Mouse (Mus musculus): Measurements from ENCODE around the gene Olfr1255. TPM values are rescaled to one million over a fixed set of nuclear protein-coding genes. Genes with fewer than 3 reads are reported as not detected.

Olfr1255 gene
- not detected for total RNA-seq (2018; cell fraction: chromatin; rRNA removed)
- total RNA-seq (2018; cell fraction: cytosol; rRNA removed) = not detected
- not detected for total RNA-seq (2018; cell fraction: nucleus; rRNA removed)
- polyA plus RNA-seq (2018) = not detected in 3 replicates

- Histone ChIP-seq H3K36me3 (ENCODE audit: inconsistent target) (no peaks in the 10 kb centered on the region), H3K27ac (no peak within 1 kb of the TSS), H3K79me2 (ENCODE audit: inconsistent target) (no peaks in the 10 kb centered on the region), H3K4me3 (ENCODE audit: inconsistent target) (no peak within 1 kb of the TSS)
- 91% methylated on average over 3 of the region's 3 CpGs for WGBS (ENCODE audit: missing documents)
Observed at GRCm38 (mm10) chr2:89811751-89812150, at the start of gene Olfr1255. Gene Olfr1255, plus strand, starts transcription at chr2:89812051.

GRCm38 (mm10) chr2:89793519-89793918, 18.3 kb upstream of the Olfr1255 start, which contains the start of gene Olfr1254:
Gene Olfr1254, minus strand, starts transcription at chr2:89793619.
- Histone ChIP-seq H3K4me3 (ENCODE audit: inconsistent target) (no peak within 1 kb of the TSS), H3K36me3 (ENCODE audit: inconsistent target) (no peaks in the 10 kb centered on the region), H3K79me2 (ENCODE audit: inconsistent target) (no peaks in the 10 kb centered on the region), H3K27ac (no peak within 1 kb of the TSS)

- no peaks in the 10 kb centered on the region for H3K36me3 ChIP-seq (ENCODE audit: inconsistent target)
- H3K4me3 ChIP-seq (ENCODE audit: inconsistent target) = no peak overlapping the region
- H3K27ac ChIP-seq = no peak overlapping the region
- H3K79me2 ChIP-seq (ENCODE audit: inconsistent target) = no peaks in the 10 kb centered on the region
- 86% methylated on average over 3 of the region's 3 CpGs for WGBS (ENCODE audit: missing documents)
Observed at GRCm38 (mm10) chr2:89799583-89799982, 12.3 kb upstream of the Olfr1255 start.

GRCm38 (mm10) chr2:89810751-89811150, 1.1 kb upstream of the Olfr1255 start:
- Histone ChIP-seq H3K4me3 (ENCODE audit: inconsistent target) (no peak overlapping the region), H3K36me3 (ENCODE audit: inconsistent target) (no peaks in the 10 kb centered on the region), H3K79me2 (ENCODE audit: inconsistent target) (no peaks in the 10 kb centered on the region), H3K27ac (no peak overlapping the region)
- WGBS (ENCODE audit: missing documents) = 75% methylated on average over 2 of the region's 2 CpGs

- 93% methylated on average over 1 of the region's 1 CpGs for WGBS (ENCODE audit: missing documents)
- H3K79me2 ChIP-seq (ENCODE audit: inconsistent target) = no peaks in the 10 kb centered on the region
- H3K27ac ChIP-seq = no peak overlapping the region
- H3K36me3 ChIP-seq (ENCODE audit: inconsistent target) = no peaks in the 10 kb centered on the region
- H3K4me3 ChIP-seq (ENCODE audit: inconsistent target) = no peak overlapping the region
Observed at GRCm38 (mm10) chr2:89820216-89820615, 8.4 kb downstream of the Olfr1255 start.

- WGBS (ENCODE audit: missing documents) = 62% methylated on average over 2 of the region's 2 CpGs
- Histone ChIP-seq H3K27ac (no peak within 1 kb of the TSS), H3K79me2 (ENCODE audit: inconsistent target) (no peaks in the 10 kb centered on the region)
Observed at GRCm38 (mm10) chr2:89841455-89841854, 29.6 kb downstream of the Olfr1255 start, which contains the start of gene Olfr1256. Gene Olfr1256, minus strand, starts transcription at chr2:89841555.

GRCm38 (mm10) chr2:89848105-89848504, 36.3 kb downstream of the Olfr1255 start, which contains the start of gene Olfr48:
Gene Olfr48, minus strand, starts transcription at chr2:89848205.
- 77% methylated on average over 5 of the region's 5 CpGs for WGBS (ENCODE audit: missing documents)
- Histone ChIP-seq H3K4me3 (ENCODE audit: inconsistent target) (no peak within 1 kb of the TSS), H3K36me3 (ENCODE audit: inconsistent target) (no peaks in the 10 kb centered on the region), H3K27ac (no peak within 1 kb of the TSS), H3K79me2 (ENCODE audit: inconsistent target) (no peaks in the 10 kb centered on the region)

More at GRCm38 (mm10) chr2:89841455-89841854, 29.6 kb downstream of the Olfr1255 start, which contains the start of gene Olfr1256:
- Histone ChIP-seq H3K36me3 (ENCODE audit: inconsistent target) (no peaks in the 10 kb centered on the region), H3K4me3 (ENCODE audit: inconsistent target) (no peak within 1 kb of the TSS)

GRCm38 (mm10) chr2:89849230-89849629, 37.4 kb downstream of the Olfr1255 start:
- Histone ChIP-seq H3K27ac (no peak overlapping the region), H3K36me3 (ENCODE audit: inconsistent target) (no peaks in the 10 kb centered on the region), H3K4me3 (ENCODE audit: inconsistent target) (no peak overlapping the region), H3K79me2 (ENCODE audit: inconsistent target) (no peaks in the 10 kb centered on the region)
- 100% methylated on average over 1 of the region's 1 CpGs for WGBS (ENCODE audit: missing documents)

Other genes with a start within 250 kb of the Olfr1255 start
- not detected in 3 replicates for gene Olfr1245, start 233.6 kb upstream of the Olfr1255 start, polyA plus RNA-seq (2018)
- gene Olfr1246, start 218.9 kb upstream of the Olfr1255 start, polyA plus RNA-seq (2018) = not detected in 3 replicates
- not detected in 3 replicates for gene Olfr1247, start 197.9 kb upstream of the Olfr1255 start, polyA plus RNA-seq (2018)
- not detected in 3 replicates for gene Olfr1248, start 193.8 kb upstream of the Olfr1255 start, polyA plus RNA-seq (2018)
- not detected in 3 replicates for gene Olfr1249, start 177.1 kb upstream of the Olfr1255 start, polyA plus RNA-seq (2018)
- gene Olfr1250, start 150.6 kb upstream of the Olfr1255 start, polyA plus RNA-seq (2018) = not detected in 3 replicates
- gene Olfr1251, start 140.1 kb upstream of the Olfr1255 start, polyA plus RNA-seq (2018) = not detected in 3 replicates
- gene Olfr1252, start 87.0 kb upstream of the Olfr1255 start, polyA plus RNA-seq (2018) = not detected in 3 replicates
- gene Olfr1253, start 55.0 kb upstream of the Olfr1255 start, polyA plus RNA-seq (2018) = not detected in 3 replicates
- gene Olfr1254, start 18.4 kb upstream of the Olfr1255 start, polyA plus RNA-seq (2018) = not detected in 3 replicates
- not detected in 3 replicates for gene Olfr1256, start 29.5 kb downstream of the Olfr1255 start, polyA plus RNA-seq (2018)
- gene Olfr48, start 36.2 kb downstream of the Olfr1255 start, polyA plus RNA-seq (2018) = not detected in 3 replicates
- gene Olfr1257, start 66.4 kb downstream of the Olfr1255 start, polyA plus RNA-seq (2018) = not detected in 3 replicates
- gene Olfr1258, start 115.3 kb downstream of the Olfr1255 start, polyA plus RNA-seq (2018) = not detected in 3 replicates
- not detected in 3 replicates for gene Olfr1259, start 136.6 kb downstream of the Olfr1255 start, polyA plus RNA-seq (2018)
- gene Olfr1260, start 162.3 kb downstream of the Olfr1255 start, polyA plus RNA-seq (2018) = not detected in 3 replicates
- not detected in 3 replicates for gene Olfr1261, start 179.2 kb downstream of the Olfr1255 start, polyA plus RNA-seq (2018)
- gene Olfr1262, start 188.1 kb downstream of the Olfr1255 start, polyA plus RNA-seq (2018) = not detected in 3 replicates
- not detected in 3 replicates for gene Olfr1263, start 200.1 kb downstream of the Olfr1255 start, polyA plus RNA-seq (2018)
- not detected in 3 replicates for gene Olfr1264, start 213.5 kb downstream of the Olfr1255 start, polyA plus RNA-seq (2018)
- not detected in 3 replicates for gene Olfr1265, start 223.3 kb downstream of the Olfr1255 start, polyA plus RNA-seq (2018)

Measured in macrophage (primary cell).